Mouse (Mus musculus): ENCODE measurements at regions not wholly inside any gene's neighbourhood (a gene's known extent, or its start where the extent isn't known, plus 50 kb on each side); places are given as distances from the start of the nearest gene placed in this dataset.

DNA sequence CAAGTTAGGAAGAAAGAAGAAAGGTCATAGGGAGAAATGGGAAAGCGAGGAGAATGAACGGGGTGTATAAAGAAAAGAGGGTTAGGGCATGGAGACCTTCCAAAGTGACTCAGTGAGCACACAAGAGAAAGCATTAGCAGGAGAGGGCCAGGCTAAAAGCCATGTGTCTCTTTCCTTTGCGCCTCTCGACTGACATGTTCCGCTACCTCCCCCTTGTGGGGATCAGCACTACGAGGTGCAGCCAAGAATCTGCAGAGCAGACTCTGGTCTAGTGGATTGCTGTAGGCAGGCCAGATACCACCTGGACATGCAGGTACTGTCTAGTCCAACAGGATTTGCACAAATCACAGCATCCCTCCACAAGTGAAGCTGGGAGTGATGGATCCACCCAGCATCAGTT, 54.0 kb downstream of the Kcna5 start:
- no peak overlapping the region for H3K4me3 ChIP-seq (replicated peaks; ENCODE audit: control insufficient read depth, low read depth, low read length)

DNA sequence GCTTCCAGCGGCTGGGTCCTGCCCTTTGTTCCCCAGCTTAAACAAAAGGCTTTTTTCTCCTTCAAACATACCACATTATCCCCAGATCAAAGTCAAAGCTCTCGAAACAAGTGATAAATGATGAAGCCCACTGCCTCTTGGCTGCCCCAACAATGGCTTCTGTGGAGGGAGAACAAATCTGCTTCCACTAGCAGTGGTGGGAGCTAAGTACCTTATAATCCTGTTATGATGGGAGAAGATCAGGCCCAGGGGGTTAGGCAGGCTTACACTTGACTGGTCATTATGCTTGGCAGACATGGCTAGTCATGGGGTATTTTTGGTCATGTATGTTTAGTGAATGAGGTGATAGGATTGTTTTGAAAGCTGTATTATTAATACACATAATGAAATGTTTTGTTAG, 57.7 kb downstream of the Kcna5 start:
- WGBS, result 28% methylated on average over 2 of the region's 2 CpGs

More for the DNA sequence above, 54.0 kb downstream of the Kcna5 start:
- Histone ChIP-seq H3K27ac (ENCODE audit: control insufficient read depth, insufficient read depth, low read depth, low read length, poor library complexity) (no peak overlapping the region), H3K4me1 (ENCODE audit: control insufficient read depth, insufficient read depth, low read length) (no peaks in the 10 kb centered on the region)
- WGBS, result 53% methylated on average over 6 of the region's 6 CpGs
- TF ChIP-seq CTCF (IDR thresholded peaks at IDR 0.05; ENCODE audit: control insufficient read depth, insufficient read depth, low read length) (no peak), POLR2A (IDR thresholded peaks at IDR 0.05; ENCODE audit: borderline replicate concordance, control insufficient read depth, low read depth, low read length) (no peak)

DNA sequence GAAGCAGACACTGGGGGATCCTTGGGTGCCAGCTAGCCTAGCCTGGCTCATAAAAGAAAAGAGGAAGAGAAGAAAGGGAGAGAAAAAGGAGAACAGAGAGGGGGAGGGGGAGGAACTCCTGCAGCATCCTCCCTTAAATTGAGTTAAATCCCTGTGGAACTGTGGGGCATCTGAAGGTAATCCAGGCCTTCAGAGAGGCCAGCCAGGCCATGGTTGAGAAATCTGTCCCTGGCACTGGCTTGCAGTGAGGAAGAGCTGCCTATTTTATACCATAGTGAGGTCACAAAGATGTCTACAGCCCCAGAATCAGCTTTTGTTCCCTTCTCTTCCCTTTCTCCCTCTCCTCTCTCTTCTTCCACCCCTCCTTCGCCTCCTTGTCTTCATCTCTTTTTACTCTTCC, 58.5 kb downstream of the Kcna5 start:
- no peak for TF ChIP-seq CTCF (IDR thresholded peaks at IDR 0.05; ENCODE audit: control insufficient read depth, insufficient read depth, low read length)
- no peak for TF ChIP-seq POLR2A (IDR thresholded peaks at IDR 0.05; ENCODE audit: borderline replicate concordance, control insufficient read depth, low read depth, low read length)
- WGBS, result 38% methylated on average over 1 of the region's 1 CpGs
- no peaks in the 10 kb centered on the region for H3K4me1 ChIP-seq (ENCODE audit: control insufficient read depth, insufficient read depth, low read length)
- no peak overlapping the region for H3K4me3 ChIP-seq (replicated peaks; ENCODE audit: control insufficient read depth, low read depth, low read length)
- H3K27ac ChIP-seq (ENCODE audit: control insufficient read depth, insufficient read depth, low read depth, low read length, poor library complexity), result no peak overlapping the region

More for the DNA sequence above, 57.7 kb downstream of the Kcna5 start:
- TF ChIP-seq CTCF (IDR thresholded peaks at IDR 0.05; ENCODE audit: control insufficient read depth, insufficient read depth, low read length) (no peak), POLR2A (IDR thresholded peaks at IDR 0.05; ENCODE audit: borderline replicate concordance, control insufficient read depth, low read depth, low read length) (no peak)
- H3K4me3 ChIP-seq (replicated peaks; ENCODE audit: control insufficient read depth, low read depth, low read length), result no peak overlapping the region
- no peak overlapping the region for H3K27ac ChIP-seq (ENCODE audit: control insufficient read depth, insufficient read depth, low read depth, low read length, poor library complexity)
- H3K4me1 ChIP-seq (ENCODE audit: control insufficient read depth, insufficient read depth, low read length), result no peaks in the 10 kb centered on the region

DNA sequence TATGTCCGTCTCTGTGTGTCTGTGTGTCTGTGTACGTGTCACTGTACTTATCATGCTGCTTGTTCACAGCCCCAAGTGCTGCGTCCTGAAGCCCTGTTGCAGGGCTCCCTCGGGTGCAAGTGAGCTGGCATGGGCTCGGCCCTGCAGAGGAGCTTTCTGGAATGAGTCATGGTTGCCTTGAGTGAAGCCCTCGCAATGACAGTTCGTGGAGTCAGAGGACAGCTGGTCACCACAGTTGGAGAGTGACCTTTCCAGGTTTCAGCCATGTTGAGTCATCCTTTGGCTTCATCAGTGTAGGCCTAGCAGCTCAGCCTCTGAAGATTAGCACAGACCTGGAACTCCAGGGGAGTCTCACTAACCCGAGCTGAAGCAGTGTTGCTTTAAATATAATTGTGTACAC, 59.7 kb downstream of the Kcna5 start:
- Histone ChIP-seq H3K27ac (ENCODE audit: control insufficient read depth, insufficient read depth, low read depth, low read length, poor library complexity) (no peak overlapping the region), H3K4me3 (replicated peaks; ENCODE audit: control insufficient read depth, low read depth, low read length) (no peak overlapping the region), H3K4me1 (ENCODE audit: control insufficient read depth, insufficient read depth, low read length) (no peaks in the 10 kb centered on the region)
- TF ChIP-seq CTCF (IDR thresholded peaks at IDR 0.05; ENCODE audit: control insufficient read depth, insufficient read depth, low read length), result no peak
- TF ChIP-seq POLR2A (IDR thresholded peaks at IDR 0.05; ENCODE audit: borderline replicate concordance, control insufficient read depth, low read depth, low read length), result no peak
- WGBS, result 75% methylated on average over 8 of the region's 8 CpGs

DNA sequence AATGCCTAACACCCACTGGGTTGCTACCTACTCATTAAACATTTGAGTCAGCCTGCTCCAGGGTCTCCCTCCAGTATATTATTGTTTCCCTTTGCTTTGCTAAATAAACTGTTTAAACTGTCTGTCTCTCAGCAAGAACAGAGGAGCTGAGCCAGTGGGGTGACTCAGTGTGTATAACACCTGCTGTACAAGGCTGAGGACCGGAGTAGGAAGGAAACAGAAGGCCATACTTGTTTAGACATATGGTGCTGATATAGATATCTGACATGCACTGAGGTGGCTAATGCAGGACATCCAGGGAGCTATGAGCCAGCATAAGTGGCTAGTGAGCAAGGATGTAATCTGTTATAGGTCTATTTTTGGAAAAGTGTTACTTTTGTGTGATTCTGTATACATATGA, 81.5 kb downstream of the Kcna5 start:
- 56% methylated on average over 1 of the region's 1 CpGs for WGBS
- Histone ChIP-seq H3K4me3 (replicated peaks; ENCODE audit: control insufficient read depth, low read depth, low read length) (no peak overlapping the region), H3K4me1 (ENCODE audit: control insufficient read depth, insufficient read depth, low read length) (no peaks in the 10 kb centered on the region), H3K27ac (ENCODE audit: control insufficient read depth, insufficient read depth, low read depth, low read length, poor library complexity) (no peak overlapping the region)
- TF ChIP-seq POLR2A (IDR thresholded peaks at IDR 0.05; ENCODE audit: borderline replicate concordance, control insufficient read depth, low read depth, low read length), result no peak
- no peak for TF ChIP-seq CTCF (IDR thresholded peaks at IDR 0.05; ENCODE audit: control insufficient read depth, insufficient read depth, low read length)

DNA sequence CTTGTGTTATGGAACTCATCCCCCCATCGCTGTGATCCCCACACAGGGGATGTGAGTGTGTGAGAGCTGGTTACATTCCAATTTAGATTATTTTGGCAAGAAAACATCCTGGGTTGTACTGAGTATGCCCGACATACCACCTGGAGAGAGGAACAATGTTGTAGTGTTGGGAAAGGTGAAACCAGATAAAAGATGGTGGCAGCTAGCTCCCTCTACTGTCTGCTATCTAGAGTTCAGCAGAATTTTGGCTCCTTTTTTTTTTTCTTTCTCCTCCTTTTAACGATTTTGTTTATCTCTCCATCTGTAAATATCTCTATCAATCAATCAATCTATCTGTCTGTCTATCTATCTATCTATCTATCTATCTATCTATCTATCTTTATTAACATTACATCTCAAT, 89.7 kb downstream of the Kcna5 start:
- no peak overlapping the region for H3K27ac ChIP-seq (ENCODE audit: control insufficient read depth, insufficient read depth, low read depth, low read length, poor library complexity)
- WGBS, result 25% methylated on average over 3 of the region's 3 CpGs
- no peak for TF ChIP-seq POLR2A (IDR thresholded peaks at IDR 0.05; ENCODE audit: borderline replicate concordance, control insufficient read depth, low read depth, low read length)
- no peak for TF ChIP-seq CTCF (IDR thresholded peaks at IDR 0.05; ENCODE audit: control insufficient read depth, insufficient read depth, low read length)
- H3K4me3 ChIP-seq (replicated peaks; ENCODE audit: control insufficient read depth, low read depth, low read length), result no peak overlapping the region
- no peaks in the 10 kb centered on the region for H3K4me1 ChIP-seq (ENCODE audit: control insufficient read depth, insufficient read depth, low read length)

DNA sequence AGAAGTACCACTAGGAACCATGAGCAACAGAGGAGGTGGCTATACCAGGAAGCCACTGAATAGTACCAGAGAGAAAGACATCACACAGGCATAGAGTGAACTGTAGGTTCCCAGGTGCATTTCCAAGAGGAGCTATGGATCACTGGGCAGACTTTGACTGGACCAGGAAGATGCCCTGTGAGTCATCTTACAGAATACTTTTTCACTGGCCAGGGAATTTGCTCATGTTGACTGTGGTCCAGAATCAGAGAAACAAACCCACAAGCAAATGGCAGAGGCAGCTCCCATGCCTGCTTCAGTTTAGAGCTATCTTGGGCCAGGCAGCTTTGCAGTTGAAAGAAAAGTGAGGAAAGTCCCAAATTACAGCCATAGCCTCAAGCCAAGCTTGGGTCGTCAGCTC, 95.0 kb downstream of the Kcna5 start:
- no peak overlapping the region for H3K4me3 ChIP-seq (replicated peaks; ENCODE audit: control insufficient read depth, low read depth, low read length)
- 81% methylated on average over 1 of the region's 1 CpGs for WGBS
- no peak overlapping the region for H3K27ac ChIP-seq (ENCODE audit: control insufficient read depth, insufficient read depth, low read depth, low read length, poor library complexity)
- H3K4me1 ChIP-seq (ENCODE audit: control insufficient read depth, insufficient read depth, low read length), result no peaks in the 10 kb centered on the region
- TF ChIP-seq CTCF (IDR thresholded peaks at IDR 0.05; ENCODE audit: control insufficient read depth, insufficient read depth, low read length), result no peak
- TF ChIP-seq POLR2A (IDR thresholded peaks at IDR 0.05; ENCODE audit: borderline replicate concordance, control insufficient read depth, low read depth, low read length), result no peak

DNA sequence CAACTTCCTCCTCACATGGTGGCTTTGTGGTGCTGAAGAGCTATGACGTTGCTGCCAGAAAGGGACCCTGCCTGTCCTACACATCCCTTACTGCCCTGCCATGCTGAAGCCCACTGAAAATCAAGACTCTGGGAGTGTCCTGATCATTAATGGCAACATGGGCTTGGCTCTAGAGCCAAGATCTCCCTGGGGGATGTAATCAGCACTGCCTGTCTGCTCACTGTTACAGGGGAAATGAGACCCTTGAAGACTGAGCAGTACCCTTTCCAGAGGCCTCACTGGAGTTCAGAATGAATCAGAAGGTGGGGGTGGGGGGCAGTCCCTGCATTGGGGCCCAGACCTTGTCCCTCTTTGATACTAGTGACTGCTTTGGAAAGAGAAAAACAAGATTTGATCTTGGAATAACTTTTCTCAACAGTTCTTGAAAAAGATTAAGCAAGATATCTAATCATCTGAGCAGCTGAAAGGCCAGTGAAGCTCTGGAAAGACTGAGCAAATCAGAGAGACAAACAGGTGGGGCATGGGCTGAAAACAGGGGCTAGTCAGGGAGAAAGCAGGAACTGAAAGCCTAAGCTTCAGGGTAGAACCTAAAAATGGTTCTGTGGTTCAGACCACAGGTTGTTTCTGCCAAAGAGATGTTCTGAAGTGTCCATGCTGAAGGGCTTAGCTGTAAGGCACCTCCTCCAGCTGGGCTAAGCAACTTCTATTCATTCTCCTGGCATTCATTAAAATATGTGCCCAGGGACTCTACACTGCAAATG, 97.1 kb downstream of the Kcna5 start:
- 35% methylated on average over 1 of the region's 1 CpGs for WGBS
- H3K4me3 ChIP-seq (replicated peaks; ENCODE audit: control insufficient read depth, low read depth, low read length), result no peak overlapping the region
- H3K4me1 ChIP-seq (ENCODE audit: control insufficient read depth, insufficient read depth, low read length), result peaks cover 1% of the 10 kb centered on the region; the same call in 1 of the 2 replicates
- no peak for TF ChIP-seq POLR2A (IDR thresholded peaks at IDR 0.05; ENCODE audit: borderline replicate concordance, control insufficient read depth, low read depth, low read length)
- TF ChIP-seq CTCF (IDR thresholded peaks at IDR 0.05; ENCODE audit: control insufficient read depth, insufficient read depth, low read length), result no peak
- peak overlapping the region; percentile 8; the same call in 1 of the 2 replicates for H3K27ac ChIP-seq (ENCODE audit: control insufficient read depth, insufficient read depth, low read depth, low read length, poor library complexity)

DNA sequence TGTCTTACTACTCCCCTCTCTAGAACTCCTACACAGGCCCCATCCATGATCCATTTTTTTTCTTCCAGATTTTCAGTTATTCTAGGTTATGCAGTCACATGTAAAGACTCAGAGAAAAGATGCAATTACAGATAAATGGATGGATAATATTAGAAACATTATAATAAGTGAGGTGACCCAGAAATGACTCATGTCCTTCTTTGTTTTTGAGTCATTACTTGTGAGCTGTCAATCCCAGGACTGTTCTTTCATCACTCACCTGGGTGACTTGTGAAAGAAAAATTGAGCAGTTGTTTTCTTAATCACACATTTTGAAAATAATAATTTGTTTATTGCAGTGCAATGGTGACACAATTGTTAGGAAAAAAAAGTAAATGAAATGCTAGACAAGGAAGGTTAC, 108.0 kb downstream of the Kcna5 start:
- no peak overlapping the region for H3K4me3 ChIP-seq (replicated peaks; ENCODE audit: control insufficient read depth, low read depth, low read length)
- TF ChIP-seq POLR2A (IDR thresholded peaks at IDR 0.05; ENCODE audit: borderline replicate concordance, control insufficient read depth, low read depth, low read length), result no peak
- no peak for TF ChIP-seq CTCF (IDR thresholded peaks at IDR 0.05; ENCODE audit: control insufficient read depth, insufficient read depth, low read length)
- no peaks in the 10 kb centered on the region for H3K4me1 ChIP-seq (ENCODE audit: control insufficient read depth, insufficient read depth, low read length)
- H3K27ac ChIP-seq (ENCODE audit: control insufficient read depth, insufficient read depth, low read depth, low read length, poor library complexity), result no peak overlapping the region
